Mouse (Mus musculus) heart, embryonic 11.5 days (tissue): ENCODE results near the gene Limk2. TPM values are rescaled to one million over a fixed set of nuclear protein-coding genes. Genes with fewer than 3 reads are reported as not detected.

ENCODE experiments used
- ATAC-seq: fragments of 200-750 bp; cut with Nextera tagmentation; replicated peaks from 2 replicates; pipeline ENCODE4 v1.8.0; 2017; ENCODE audit warnings: moderate library complexity; ENCODE audit not compliant: insufficient number of reproducible peaks, low FRiP score, low TSS enrichment
- H3K27ac ChIP-seq: fragments of 300-500 bp; sonication (generic); 2 replicates; pipeline ENCODE4 v1.5.1; 2014; ENCODE audit warnings: mild to moderate bottlenecking, low read depth, low read length
- H3K27me3 ChIP-seq: fragments of 300-500 bp; sonication (generic); 2 replicates; pipeline ENCODE4 v1.6.1; 2014; ENCODE audit warnings: mild to moderate bottlenecking, low read length, mixed read lengths; ENCODE audit not compliant: control insufficient read depth, insufficient read depth
- H3K36me3 ChIP-seq: fragments of 300-500 bp; sonication (generic); 2 replicates; pipeline ENCODE4 v1.6.1; 2014; ENCODE audit warnings: mild to moderate bottlenecking, low read length, moderate library complexity, mixed read lengths; ENCODE audit not compliant: control insufficient read depth, insufficient read depth
- H3K4me1 ChIP-seq: fragments of 300-500 bp; sonication (generic); 2 replicates; pipeline ENCODE4 v1.6.1; 2014; ENCODE audit warnings: low read length; ENCODE audit not compliant: control insufficient read depth, insufficient read depth
- H3K4me2 ChIP-seq: fragments of 300-500 bp; sonication (generic); 2 replicates; pipeline ENCODE4 v1.6.1; 2014; ENCODE audit warnings: mild to moderate bottlenecking, moderate library complexity
- H3K4me3 ChIP-seq: fragments of 300-500 bp; sonication (generic); 2 replicates; pipeline ENCODE4 v1.5.1; 2014; ENCODE audit warnings: low read depth, low read length
- H3K9ac ChIP-seq: fragments of 300-500 bp; sonication (generic); 2 replicates; pipeline ENCODE4 v1.6.1; 2014; ENCODE audit warnings: mild to moderate bottlenecking, low read depth, low read length, moderate library complexity
- H3K9me3 ChIP-seq: fragments of 300-500 bp; sonication (generic); replicated peaks from 2 replicates; pipeline ENCODE4 v1.6.1; 2016; ENCODE audit warnings: low read length; ENCODE audit not compliant: control insufficient read depth
- WGBS: fragments of 180-500 bp; shearing (Covaris S2); extraction: QIAGEN DNeasy Blood & Tissue Kit; methylation state at CpG from one replicate; pipeline ENCODE4 v1.1.7; 2014; ENCODE audit not compliant: insufficient replicate concordance; 5-methylcytosine and 5-hydroxymethylcytosine counted together
- polyA plus RNA-seq: library from polyadenylated mRNA; unstranded; fragments of >200 nt; fragmentation: Nextera tagmentation; extraction: Ambion mirVana; gene quantifications from 2 replicates; pipeline ENCODE4 v1.2.1, GENCODE M21; 2014

The Limk2 gene
- polyA plus RNA-seq, 1 experiment from 2014 or later = 61.8 TPM

DNA sequence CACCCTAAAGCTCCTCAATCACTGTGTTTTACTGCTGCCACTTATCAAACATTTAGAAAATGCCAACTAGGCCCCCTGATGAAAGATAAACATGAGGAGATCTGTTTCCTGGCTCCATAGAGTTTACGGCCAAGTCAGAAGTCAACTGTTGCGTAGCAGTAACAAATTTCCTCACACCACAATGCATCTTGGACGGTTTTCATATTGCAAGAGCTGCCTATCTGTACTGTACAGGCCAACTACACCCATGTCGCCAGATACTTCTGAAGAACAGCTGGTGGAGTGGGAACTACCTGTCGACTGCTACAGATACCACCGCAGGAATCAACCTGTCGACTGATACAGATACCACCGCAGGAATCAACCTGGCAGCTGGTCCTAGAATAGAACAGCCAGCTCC is 35.9 kb upstream of the Limk2 start:
- H3K27me3 ChIP-seq = no peaks in the 10 kb centered on the region
- H3K9me3 ChIP-seq = no peaks in the 10 kb centered on the region
- H3K4me3 ChIP-seq = no peak overlapping the region
- H3K27ac ChIP-seq = no peak overlapping the region
- no peak overlapping the region for H3K9ac ChIP-seq
- H3K4me1 ChIP-seq = peaks cover 3% of the 10 kb centered on the region; the same call in 1 of the 2 replicates
- H3K36me3 ChIP-seq = no peaks in the 10 kb centered on the region
- no peak for ATAC-seq
- no peak overlapping the region for H3K4me2 ChIP-seq
- whole genome bisulfite sequencing = 56% methylated on average over 8 of the region's 8 CpGs

DNA sequence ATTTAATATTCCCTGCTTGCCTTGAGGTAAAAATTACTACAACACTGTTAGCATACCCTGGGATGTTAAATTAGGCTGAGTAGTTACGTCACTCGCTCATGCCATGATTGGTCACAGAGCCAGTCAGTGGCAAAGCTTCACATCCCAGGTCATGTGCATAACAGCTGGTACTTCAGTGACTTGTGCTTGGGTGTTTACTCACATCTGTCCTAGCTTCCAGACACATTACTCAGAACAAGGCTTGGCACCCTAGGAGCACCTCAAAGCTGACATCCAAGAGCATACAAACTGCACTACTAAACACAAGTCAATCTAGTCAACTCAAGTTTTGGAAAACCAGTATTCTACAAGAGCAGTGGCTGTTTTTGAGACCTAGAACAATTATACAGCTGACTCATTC is 34.1 kb upstream of the Limk2 start:
- H3K27me3 ChIP-seq = no peaks in the 10 kb centered on the region
- no peak for ATAC-seq
- WGBS = 94% methylated on average over 2 of the region's 2 CpGs

GRCm38 (mm10) chr11:3442677-3443076 is 33.7 kb upstream of the Limk2 start:
- Histone ChIP-seq H3K4me1 (peaks cover 3% of the 10 kb centered on the region; the same call in 1 of the 2 replicates), H3K36me3 (no peaks in the 10 kb centered on the region), H3K9ac (no peak overlapping the region), H3K4me3 (no peak overlapping the region), H3K27ac (no peak overlapping the region), H3K9me3 (no peaks in the 10 kb centered on the region), H3K27me3 (no peaks in the 10 kb centered on the region), H3K4me2 (no peak overlapping the region)
- no peak for ATAC-seq
- WGBS = 61% methylated on average over 4 of the region's 4 CpGs

More for the DNA sequence above, 34.1 kb upstream of the Limk2 start:
- Histone ChIP-seq H3K9ac (no peak overlapping the region), H3K27ac (no peak overlapping the region), H3K36me3 (no peaks in the 10 kb centered on the region), H3K4me1 (peaks cover 3% of the 10 kb centered on the region; the same call in 1 of the 2 replicates), H3K4me3 (no peak overlapping the region), H3K9me3 (no peaks in the 10 kb centered on the region), H3K4me2 (no peak overlapping the region)

GRCm38 (mm10) chr11:3441696-3442443 is 32.9 kb upstream of the Limk2 start:
- H3K9me3 ChIP-seq = no peaks in the 10 kb centered on the region
- H3K4me2 ChIP-seq = no peak overlapping the region
- no peak overlapping the region for H3K4me3 ChIP-seq
- no peak overlapping the region for H3K27ac ChIP-seq
- H3K36me3 ChIP-seq = no peaks in the 10 kb centered on the region
- no peak overlapping the region for H3K9ac ChIP-seq
- ATAC-seq = no peak
- H3K4me1 ChIP-seq = peaks cover 3% of the 10 kb centered on the region; the same call in 1 of the 2 replicates
- H3K27me3 ChIP-seq = no peaks in the 10 kb centered on the region

DNA sequence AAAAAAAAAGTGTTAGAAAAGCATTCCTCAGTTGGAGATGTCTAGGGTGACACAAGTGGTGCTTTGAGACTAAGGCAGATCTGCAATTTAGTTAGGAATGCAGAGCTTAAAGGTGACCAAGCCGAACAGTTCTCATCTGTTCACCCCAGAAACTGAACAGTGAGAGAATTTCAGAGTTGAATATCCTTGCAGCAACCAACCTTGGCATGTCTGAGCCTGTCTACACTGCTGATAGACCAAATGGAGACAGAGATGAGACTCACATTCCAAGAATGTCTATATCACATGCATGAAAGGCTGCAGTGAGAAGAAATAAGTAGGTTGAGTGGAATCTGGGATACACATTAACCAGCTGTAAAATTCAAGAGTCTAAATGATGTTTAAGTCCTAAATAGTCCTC is 28.6 kb upstream of the Limk2 start:
- Histone ChIP-seq H3K4me1 (no peaks in the 10 kb centered on the region), H3K36me3 (no peaks in the 10 kb centered on the region; the same call in 1 of the 2 replicates), H3K4me3 (no peak overlapping the region), H3K27me3 (no peaks in the 10 kb centered on the region), H3K9me3 (no peaks in the 10 kb centered on the region), H3K4me2 (no peak overlapping the region), H3K27ac (no peak overlapping the region), H3K9ac (no peak overlapping the region)
- ATAC-seq = no peak
- WGBS = 86% methylated on average over 1 of the region's 1 CpGs

DNA sequence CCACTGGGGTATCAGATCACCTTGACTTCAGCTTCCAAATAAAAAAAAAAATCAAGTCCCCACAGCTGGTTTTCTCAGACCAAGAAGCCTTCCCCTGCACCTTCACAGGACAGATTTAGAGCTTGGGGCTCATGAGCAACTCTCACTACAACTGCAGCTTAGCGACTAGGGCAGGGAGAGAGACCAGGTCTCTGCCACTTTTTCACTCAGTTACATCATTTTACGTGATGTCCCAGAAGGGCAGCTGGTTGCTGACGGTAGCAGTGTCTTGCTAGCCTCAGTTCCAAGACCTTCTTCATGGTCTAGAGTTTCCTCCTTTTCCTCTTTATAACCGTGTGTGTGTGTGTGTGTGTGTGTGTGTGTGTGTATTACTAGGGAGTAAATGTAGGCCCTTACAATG is 24.8 kb upstream of the Limk2 start:
- no peak overlapping the region for H3K4me2 ChIP-seq
- H3K27me3 ChIP-seq = no peaks in the 10 kb centered on the region
- H3K4me1 ChIP-seq = no peaks in the 10 kb centered on the region
- no peak overlapping the region for H3K9ac ChIP-seq
- 78% methylated on average over 4 of the region's 4 CpGs for WGBS
- no peaks in the 10 kb centered on the region; the same call in 1 of the 2 replicates for H3K36me3 ChIP-seq
- no peak overlapping the region for H3K27ac ChIP-seq
- no peak for ATAC-seq
- H3K9me3 ChIP-seq = no peaks in the 10 kb centered on the region
- H3K4me3 ChIP-seq = no peak overlapping the region

DNA sequence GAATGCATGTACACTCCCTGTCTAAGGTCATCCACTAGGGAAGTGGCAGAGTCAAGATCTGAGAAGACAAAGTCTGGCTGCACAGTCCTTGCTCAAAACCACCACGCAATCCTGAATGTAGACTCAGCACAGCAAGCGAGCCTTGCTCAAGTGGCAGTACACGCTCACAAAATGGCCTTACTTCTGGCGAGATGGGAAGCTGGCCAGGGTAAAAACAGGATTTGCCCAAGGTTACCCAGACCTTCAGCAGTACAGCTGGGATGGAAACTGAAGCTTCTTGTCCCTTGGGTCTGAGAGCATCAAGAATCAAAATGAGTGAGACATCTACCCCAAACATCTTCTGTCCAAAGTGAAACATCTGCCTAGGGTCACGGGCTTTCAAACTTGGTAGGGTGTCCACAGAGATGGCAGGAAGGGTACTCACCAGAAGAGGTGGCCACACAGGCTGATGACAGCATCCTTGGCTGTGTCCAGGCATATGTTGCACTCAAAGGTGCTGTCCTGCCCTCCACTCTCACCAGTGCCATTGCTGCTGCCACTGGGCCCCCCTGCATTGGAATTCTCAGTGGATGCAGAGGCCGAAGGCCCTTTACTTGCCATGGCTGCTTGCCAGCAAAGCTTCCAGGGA is 23.1 kb upstream of the Limk2 start:
- Histone ChIP-seq H3K36me3 (no peaks in the 10 kb centered on the region; the same call in 1 of the 2 replicates), H3K4me2 (no peak overlapping the region), H3K27ac (no peak overlapping the region), H3K9ac (no peak overlapping the region), H3K27me3 (no peaks in the 10 kb centered on the region), H3K9me3 (no peaks in the 10 kb centered on the region), H3K4me1 (no peaks in the 10 kb centered on the region), H3K4me3 (no peak overlapping the region)
- no peak for ATAC-seq
- 81% methylated on average over 6 of the region's 6 CpGs for WGBS

- Histone ChIP-seq H3K27me3 (no peaks in the 10 kb centered on the region), H3K4me2 (no peak overlapping the region), H3K36me3 (no peaks in the 10 kb centered on the region; the same call in 1 of the 2 replicates), H3K4me1 (no peaks in the 10 kb centered on the region), H3K9ac (no peak overlapping the region), H3K9me3 (no peaks in the 10 kb centered on the region), H3K4me3 (no peak overlapping the region), H3K27ac (no peak overlapping the region)
- 87% methylated on average over 3 of the region's 3 CpGs for WGBS
- no peak for ATAC-seq
Measured at GRCm38 (mm10) chr11:3431515-3431914, 22.5 kb upstream of the Limk2 start.
